Mouse (Mus musculus) liver, embryonic 14.5 days (tissue): ENCODE data around the gene Rnf166. TPM values are rescaled to one million over a fixed set of nuclear protein-coding genes. Genes with fewer than 3 reads are reported as not detected.

ENCODE experiments used
- ATAC-seq: fragments of 200-750 bp; cut with Nextera tagmentation; 2 replicates; pipeline ENCODE4 v1.8.0; 2017; ENCODE audit warnings: moderate number of reproducible peaks, mild to moderate bottlenecking, moderate library complexity; ENCODE audit not compliant: insufficient read depth
- DNase-seq, 3 experiments: peaks; one replicate each; pipeline ENCODE4 v3.0.0-alpha.2; 2012 to 2013; ENCODE audit warnings: low read depth in 3 of 3, low spot score in 3 of 3
- H3K27ac ChIP-seq: fragments of 300-500 bp; sonication (generic); 2 replicates; pipeline ENCODE4 v1.5.1; 2014; ENCODE audit warnings: moderate library complexity, mild to moderate bottlenecking, control low read depth, inconsistent platforms
- H3K27me3 ChIP-seq: fragments of 300-500 bp; sonication (generic); 2 replicates; pipeline ENCODE4 v1.6.1; 2014; ENCODE audit warnings: mild to moderate bottlenecking, low read length, moderate library complexity; ENCODE audit not compliant: control insufficient read depth, insufficient read depth
- H3K36me3 ChIP-seq: fragments of 300-500 bp; sonication (generic); replicated peaks from 2 replicates; pipeline ENCODE4 v1.6.1; 2014; ENCODE audit warnings: low read depth; ENCODE audit not compliant: control insufficient read depth, insufficient read depth
- H3K4me1 ChIP-seq, 2 experiments: fragments of 200-500 bp in 1 of 2; fragments of 300-500 bp in 1 of 2; sonication (generic) in 1 of 2; replicated peaks; 2 replicates each; pipeline ENCODE4 v1.6.1; 2012 to 2014; ENCODE audit warnings: antibody characterized with exemption in 1 of 2, inconsistent platforms in 1 of 2, low read length in 1 of 2; ENCODE audit not compliant: control insufficient read depth in 2 of 2, insufficient read depth in 2 of 2
- H3K4me2 ChIP-seq: fragments of 300-500 bp; sonication (generic); 2 replicates; pipeline ENCODE4 v1.6.1; 2014; ENCODE audit warnings: low read depth, mild to moderate bottlenecking, control low read depth, moderate library complexity
- H3K4me3 ChIP-seq, 2 experiments: fragments of 200-500 bp in 1 of 2; fragments of 300-500 bp in 1 of 2; sonication (generic) in 1 of 2; 2 replicates each; pipeline ENCODE4 v1.5.1; 2012 to 2014; ENCODE audit warnings: low read depth in 2 of 2, low read length in 2 of 2, mild to moderate bottlenecking in 2 of 2, control low read depth in 1 of 2, inconsistent platforms in 1 of 2, moderate library complexity in 1 of 2; ENCODE audit not compliant: insufficient read depth in 1 of 2
- H3K9ac ChIP-seq: fragments of 300-500 bp; sonication (generic); replicated peaks from 2 replicates; pipeline ENCODE4 v1.6.1; 2014; ENCODE audit warnings: mild to moderate bottlenecking, control low read depth, moderate library complexity
- H3K9me3 ChIP-seq: fragments of 300-500 bp; sonication (generic); 2 replicates; pipeline ENCODE4 v1.6.1; 2016; ENCODE audit warnings: low read length, mixed read lengths; ENCODE audit not compliant: control insufficient read depth
- CTCF ChIP-seq: IDR thresholded peaks from 2 replicates; pipeline ENCODE4 v1.5.1; 2016; ENCODE audit warnings: antibody characterized with exemption, low read depth, control low read depth
- EP300 ChIP-seq: IDR thresholded peaks from 2 replicates; pipeline ENCODE4 v1.6.1; 2016; ENCODE audit warnings: antibody characterized with exemption, low read depth
- WGBS: fragments of 180-500 bp; shearing (Covaris S2); extraction: QIAGEN DNeasy Blood & Tissue Kit; methylation state at CpG from one replicate; pipeline ENCODE4 v1.1.7; 2014; ENCODE audit not compliant: insufficient replicate concordance; 5-methylcytosine and 5-hydroxymethylcytosine counted together
- polyA plus RNA-seq, 2 experiments: library from polyadenylated mRNA; depleted of rRNA in 1 of 2; stranded (reverse) in 1 of 2; unstranded in 1 of 2; fragments of >200 nt; fragmentation: Nextera tagmentation in 1 of 2; extraction: Ambion mirVana in 1 of 2; gene quantifications; 2 replicates each; pipeline versions ENCODE4 v1.2.1 to v1.2.3; 2012 to 2014

Rnf166 gene
- polyA plus RNA-seq, 2 experiments: 8.7 to 12.6 TPM

- no peaks in the 10 kb centered on the region for H3K9me3 ChIP-seq
- H3K36me3 ChIP-seq: no peaks in the 10 kb centered on the region
- no peaks in the 10 kb centered on the region for H3K27me3 ChIP-seq
- no peak overlapping the region for H3K9ac ChIP-seq
- H3K4me2 ChIP-seq: no peak overlapping the region
- no peak overlapping the region for H3K4me3 ChIP-seq
- no peak overlapping the region for H3K27ac ChIP-seq
- ATAC-seq (no peak), DNase-seq (no peak)
- H3K4me1 ChIP-seq: peaks cover 3 to 15% of the 10 kb centered on the region in 2 experiments
- 85% methylated on average over 9 of the region's 9 CpGs for WGBS
- TF ChIP-seq CTCF (no peak), EP300 (no peak)
These were observed 39.7 kb downstream of the Rnf166 start for GRCm38 (mm10) chr8:122436146-122436545.

- Histone ChIP-seq H3K27ac (no peak overlapping the region), H3K4me1 (peaks cover 3 to 19% of the 10 kb centered on the region in 2 experiments), H3K9me3 (no peaks in the 10 kb centered on the region), H3K9ac (no peak overlapping the region), H3K4me3 (no peak overlapping the region), H3K36me3 (no peaks in the 10 kb centered on the region), H3K4me2 (no peak overlapping the region), H3K27me3 (no peaks in the 10 kb centered on the region)
- 80% methylated on average over 6 of the region's 6 CpGs for WGBS
- no peak for TF ChIP-seq EP300
- peak; percentile 73 for TF ChIP-seq CTCF
- ATAC-seq (no peak), DNase-seq (no peak)
These were observed 40.5 kb downstream of the Rnf166 start for GRCm38 (mm10) chr8:122435375-122435774.

- TF ChIP-seq EP300 (no peak), CTCF (peak; percentile 55)
- H3K36me3 ChIP-seq: no peaks in the 10 kb centered on the region
- no peak overlapping the region for H3K9ac ChIP-seq
- ATAC-seq (peak; percentile 30), DNase-seq (no peak)
- H3K27ac ChIP-seq: no peak overlapping the region
- no peak overlapping the region; a peak in 1 of 4 replicates for H3K4me3 ChIP-seq
- peak overlapping the region; percentile 72 for H3K4me2 ChIP-seq
- WGBS: 56% methylated on average over 11 of the region's 11 CpGs
- peaks cover 3 to 19% of the 10 kb centered on the region in 2 experiments for H3K4me1 ChIP-seq
- no peaks in the 10 kb centered on the region for H3K27me3 ChIP-seq
- H3K9me3 ChIP-seq: no peaks in the 10 kb centered on the region
These were observed 42.5 kb downstream of the Rnf166 start for GRCm38 (mm10) chr8:122433269-122433905.

- peak within 1 kb of the TSS; percentile 72 for H3K4me2 ChIP-seq
- DNase-seq (peak in 2 of 3 experiments; percentile 33 to 49), ATAC-seq (peak; percentile 69)
- no peaks in the 10 kb centered on the region for H3K36me3 ChIP-seq
- peak within 1 kb of the TSS; percentile 50 for H3K9ac ChIP-seq
- peak within 1 kb of the TSS; percentile 6; the same call in 1 of the 2 replicates for H3K27ac ChIP-seq
- H3K4me1 ChIP-seq: peaks cover 3 to 15% of the 10 kb centered on the region in 2 experiments
- H3K9me3 ChIP-seq: no peaks in the 10 kb centered on the region
- no peaks in the 10 kb centered on the region for H3K27me3 ChIP-seq
- 2% methylated on average over 45 of the region's 45 CpGs for WGBS
- peak within 1 kb of the TSS; percentile 56 for H3K4me3 ChIP-seq
- TF ChIP-seq EP300 (no peak), CTCF (no peak)
These were observed 43.2 kb downstream of the Rnf166 start, which contains the start of gene Cyba for GRCm38 (mm10) chr8:122432443-122433268. Gene Cyba, minus strand, starts transcription at chr8:122432930.
